Mouse (Mus musculus) cerebellum, adult (tissue): ENCODE measurements at regions not wholly inside any gene's neighbourhood (a gene's known extent, or its start where the extent isn't known, plus 50 kb on each side); places are given as distances from the start of the nearest gene placed in this dataset.

Experiments used
- ATAC-seq: cut with Nextera tagmentation; 2 replicates; pipeline ENCODE4 v1.9.2; 2017; ENCODE audit warnings: mild to moderate bottlenecking, moderate library complexity, mixed read lengths; ENCODE audit not compliant: insufficient number of reproducible peaks, low FRiP score, low TSS enrichment

DNA sequence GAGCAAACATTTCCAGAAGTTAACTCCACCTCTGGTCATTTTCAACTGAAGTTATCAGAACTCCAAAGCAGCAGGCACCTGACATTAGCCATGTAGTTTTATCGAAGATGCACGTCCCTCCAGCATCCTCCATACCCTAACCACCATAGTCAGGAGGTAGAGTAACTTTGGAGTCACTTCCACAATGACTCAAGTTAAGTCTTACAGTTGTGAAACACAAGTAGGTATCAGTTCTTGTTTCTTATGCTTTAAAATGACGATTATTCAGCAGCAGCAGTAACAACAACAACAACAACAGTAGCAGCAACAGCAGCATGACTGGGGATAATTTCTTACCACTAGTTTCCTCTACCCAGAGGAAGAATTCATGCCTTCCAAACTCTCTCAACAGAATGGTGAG, 51.3 kb upstream of the Tank start:
- no peak for ATAC-seq

DNA sequence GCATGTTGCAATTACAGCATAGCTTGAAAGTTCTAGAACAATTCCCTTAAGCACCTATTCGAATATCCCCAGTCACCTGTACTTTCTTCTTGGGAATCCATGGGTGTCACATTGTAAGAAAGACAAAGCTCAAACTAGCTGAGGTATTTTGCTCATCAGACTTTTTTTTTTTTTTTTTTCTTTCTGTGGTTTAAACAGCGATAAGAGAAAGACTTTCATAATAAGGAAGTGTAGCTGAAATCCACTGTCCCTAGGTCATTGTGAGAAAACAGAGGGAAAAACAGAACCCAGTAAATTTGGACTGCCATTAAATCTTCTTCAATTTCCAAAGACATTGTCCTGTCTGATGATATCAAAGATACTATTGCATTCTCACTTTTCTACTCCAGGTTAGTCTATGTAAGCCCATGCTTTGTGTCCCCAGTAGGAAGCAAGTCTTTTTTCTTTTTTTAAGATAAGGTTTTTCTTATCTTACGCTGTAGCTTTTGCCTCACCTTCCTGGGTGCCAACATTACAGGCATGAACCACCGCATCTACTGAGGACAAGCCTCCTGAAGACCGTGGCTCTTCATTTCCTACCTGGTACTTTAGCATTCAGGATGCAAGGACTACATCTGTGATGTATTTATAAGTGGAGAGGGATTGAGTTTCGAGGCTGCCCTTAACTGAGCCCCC, 54.2 kb upstream of the Tank start:
- no peak for ATAC-seq

- no peak for ATAC-seq
Measured at GRCm38 (mm10) chr2:61514445-61515123, 63.8 kb upstream of the Tank start.

- ATAC-seq, result no peak
Measured at GRCm38 (mm10) chr2:61513787-61514444, 64.5 kb upstream of the Tank start.

GRCm38 (mm10) chr2:61503594-61503993, 74.8 kb upstream of the Tank start:
- no peak for ATAC-seq

- ATAC-seq, result no peak
Measured at GRCm38 (mm10) chr2:61501922-61502321, 76.5 kb upstream of the Tank start.

DNA sequence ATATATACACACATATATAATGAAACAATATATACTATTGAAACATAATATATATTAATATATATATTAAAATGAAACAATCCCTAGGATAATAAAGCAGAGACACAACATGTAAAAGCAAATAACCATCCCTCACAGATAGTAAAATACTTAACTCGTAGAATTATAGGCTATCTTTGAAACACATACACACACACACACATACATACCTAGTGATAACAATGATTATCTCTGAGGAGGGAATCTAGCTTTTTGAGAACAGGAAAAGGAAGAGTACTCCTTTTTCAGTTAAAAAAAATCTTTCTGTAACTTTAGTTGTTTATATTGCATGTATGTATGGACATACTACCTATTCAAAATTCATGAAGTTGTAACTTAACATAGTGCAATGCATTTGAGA, 79.1 kb upstream of the Tank start:
- ATAC-seq, result no peak

DNA sequence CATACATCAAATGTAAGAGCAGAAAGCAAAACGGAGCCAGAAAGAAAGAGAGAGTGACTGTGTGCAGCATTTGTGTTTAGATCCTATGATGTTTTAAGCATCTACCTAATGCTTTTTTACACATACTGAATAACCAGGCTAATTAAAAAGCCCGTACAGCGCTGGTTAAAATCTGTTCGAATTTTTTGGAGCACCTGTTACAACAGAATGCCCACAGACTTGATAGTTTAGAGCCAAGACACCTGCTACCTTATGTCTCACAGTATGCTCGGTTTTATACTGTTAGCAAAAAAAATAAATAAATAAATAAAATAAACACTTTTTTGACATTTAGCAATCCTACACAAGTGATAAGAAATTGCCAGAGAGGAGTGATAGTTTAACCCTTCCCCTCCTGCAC, 80.5 kb upstream of the Tank start:
- ATAC-seq, result no peak

DNA sequence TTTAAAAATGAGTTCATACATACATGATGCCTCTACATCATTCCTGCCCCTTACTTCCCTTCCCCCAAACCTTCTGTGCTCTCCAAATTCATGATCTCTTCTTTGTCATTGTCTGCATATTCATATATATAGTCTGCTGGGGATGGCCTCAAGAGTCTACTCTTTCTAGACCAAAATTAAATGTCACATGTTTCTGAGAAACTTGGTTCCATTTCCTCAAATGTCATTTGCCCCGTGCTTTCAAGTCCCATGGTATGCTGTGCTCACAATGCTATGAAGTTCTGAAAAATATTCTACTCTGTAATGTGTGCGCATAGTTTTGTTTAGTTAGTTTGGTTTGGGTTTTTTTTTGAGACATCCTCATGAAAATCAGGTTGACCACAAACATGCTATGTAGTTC, 81.4 kb upstream of the Tank start:
- no peak for ATAC-seq

DNA sequence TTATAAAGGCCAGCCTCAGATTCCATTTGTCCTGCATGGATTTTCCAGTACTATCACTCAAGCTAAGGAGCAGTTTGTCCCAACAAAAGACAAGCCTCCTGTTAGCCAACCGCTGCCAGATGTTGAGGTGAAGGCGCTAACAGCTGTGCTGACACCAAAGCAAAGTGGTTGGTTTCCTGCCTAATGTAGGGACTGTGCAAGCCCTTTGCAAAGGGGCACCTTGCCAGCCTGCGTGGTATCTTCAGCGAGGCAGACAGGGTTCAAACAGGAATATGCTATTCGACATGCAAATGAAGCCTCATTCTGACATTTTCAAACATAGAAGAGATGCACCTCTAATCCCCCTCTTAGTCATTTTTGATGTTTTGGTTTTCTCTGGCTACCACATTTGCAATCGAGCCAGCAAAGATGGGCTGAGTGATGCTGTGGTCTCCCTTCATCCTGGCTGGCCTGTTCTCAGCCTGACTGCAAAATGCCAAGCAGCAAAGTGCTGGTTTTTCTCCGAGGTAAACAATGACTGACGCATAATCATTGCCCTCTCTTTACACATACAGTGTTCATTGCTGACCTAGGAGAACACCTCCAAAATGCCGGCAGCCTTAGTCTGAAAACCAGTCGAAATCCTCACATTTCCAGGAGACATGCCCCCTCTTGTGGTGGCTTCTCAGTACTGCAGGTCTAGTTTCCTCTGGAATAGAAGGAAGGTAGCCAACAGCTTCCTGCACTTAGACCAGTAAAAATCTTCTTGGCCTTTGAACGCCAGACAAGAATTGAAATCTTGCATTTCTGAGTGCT, 84.3 kb upstream of the Tank start:
- ATAC-seq, result peak; percentile 65

DNA sequence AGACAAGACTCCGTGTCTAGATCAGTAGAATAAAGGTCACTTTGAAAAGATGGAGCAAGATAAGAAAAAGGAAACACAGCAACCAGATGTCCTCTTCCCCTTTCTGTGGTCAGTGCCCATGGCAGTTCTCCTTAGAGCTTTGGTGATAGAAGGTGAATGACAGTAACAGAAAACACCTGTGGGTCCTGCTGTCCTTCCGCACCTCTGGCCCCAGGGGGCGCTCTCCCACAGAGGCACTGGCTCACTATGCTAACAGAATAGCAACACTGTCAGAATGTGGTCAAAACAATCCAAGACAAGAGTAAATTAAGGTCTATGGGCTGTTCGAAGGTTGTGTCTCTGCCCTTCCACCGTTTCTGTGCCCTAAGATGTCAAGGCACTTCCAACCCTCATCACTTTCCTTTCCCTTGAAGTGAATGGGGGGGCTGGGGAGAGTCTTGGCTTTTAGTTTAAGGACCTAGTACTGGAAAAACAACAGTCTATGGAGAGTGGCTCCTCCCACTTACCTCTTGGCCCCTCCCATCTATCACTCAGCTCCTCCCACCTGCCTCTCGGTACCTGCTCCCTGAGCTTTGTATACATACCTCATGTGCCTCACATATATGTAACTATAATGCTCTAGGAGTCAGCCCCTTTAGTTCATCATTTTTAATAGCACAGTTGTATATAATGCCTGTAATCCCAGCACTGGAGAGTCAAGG, 86.2 kb upstream of the Tank start:
- ATAC-seq, result no peak

GRCm38 (mm10) chr2:61490436-61491109, 87.8 kb upstream of the Tank start:
- ATAC-seq, result no peak

GRCm38 (mm10) chr2:61489762-61490161, 88.6 kb upstream of the Tank start:
- ATAC-seq, result no peak

DNA sequence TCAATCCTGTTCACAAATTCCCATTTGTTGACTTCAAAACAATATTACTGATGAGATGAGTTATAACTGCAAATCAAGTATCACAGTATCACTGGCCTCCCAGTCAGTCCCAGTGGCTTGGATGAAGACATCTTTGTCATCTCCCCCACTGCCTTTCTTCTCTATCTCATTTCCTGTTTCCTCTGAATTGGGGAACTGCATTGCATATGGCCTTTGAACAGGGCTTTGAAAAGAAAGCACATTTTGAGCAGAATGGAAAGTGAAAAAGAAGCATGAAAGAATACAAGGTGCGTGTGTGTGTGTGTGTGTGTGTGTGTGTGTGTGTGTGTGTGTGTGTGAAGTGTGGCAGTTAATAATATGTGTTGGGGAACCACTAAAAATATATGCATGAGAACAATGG, 94.6 kb upstream of the Tank start:
- no peak for ATAC-seq

- ATAC-seq, result no peak
Measured at GRCm38 (mm10) chr2:61476648-61477047, 101.7 kb upstream of the Tank start.

DNA sequence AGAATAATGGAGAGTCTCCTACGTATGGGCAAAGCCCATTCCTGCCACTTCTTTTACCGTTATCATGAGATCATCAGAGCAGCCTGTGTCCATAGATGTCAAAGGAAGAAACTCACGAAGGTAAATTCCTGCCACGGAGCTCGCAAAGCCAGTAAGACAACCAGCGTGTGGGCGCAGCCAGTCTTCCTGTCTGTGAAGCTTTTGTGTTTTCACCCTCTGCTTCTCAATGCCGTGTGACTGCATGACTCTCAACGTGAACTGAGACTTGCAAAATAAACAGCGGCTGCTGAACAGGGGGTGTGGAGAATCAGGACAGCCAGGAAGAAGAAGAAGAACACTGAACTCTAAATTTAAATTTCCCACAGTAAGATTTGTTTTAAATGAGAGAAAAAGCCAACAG, 103.8 kb upstream of the Tank start:
- no peak for ATAC-seq

DNA sequence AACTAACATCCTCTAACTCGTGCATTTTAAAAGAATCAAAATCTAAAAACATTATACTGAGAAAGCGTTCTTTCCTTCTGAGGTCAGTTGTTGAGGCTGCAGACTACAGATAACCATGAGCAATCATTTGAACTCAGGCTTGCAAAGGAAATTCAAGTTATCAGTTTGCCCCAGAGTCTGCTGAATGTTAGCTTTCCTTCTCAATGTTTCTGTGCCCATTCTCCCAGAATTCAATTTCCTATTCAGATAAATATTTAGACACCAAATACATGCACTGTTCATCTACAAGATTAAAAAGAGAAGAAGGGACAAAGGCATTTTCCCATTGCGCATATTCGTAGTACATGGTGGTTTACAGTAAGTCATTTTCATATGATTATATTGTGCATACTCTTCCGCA, 107.9 kb upstream of the Tank start:
- no peak for ATAC-seq

DNA sequence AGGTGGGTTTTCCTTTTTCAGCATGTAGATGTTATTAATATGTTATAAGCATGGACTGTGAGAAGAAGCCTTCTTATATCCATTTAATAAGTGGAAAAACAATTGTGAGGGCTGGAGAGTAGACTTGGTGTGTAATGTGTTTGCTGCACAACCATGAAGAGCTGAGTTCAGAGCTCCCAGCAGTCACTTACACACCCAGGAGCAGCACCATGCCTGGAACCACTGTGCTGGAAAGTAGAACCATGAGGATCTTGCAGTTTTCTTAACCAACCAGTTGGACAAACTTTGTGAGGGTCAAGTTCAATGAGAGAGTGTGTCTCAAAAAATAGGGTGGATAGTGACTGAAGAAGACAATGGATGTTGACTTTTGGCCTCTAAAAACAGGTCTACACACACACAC, 108.3 kb upstream of the Tank start:
- no peak for ATAC-seq

- no peak for ATAC-seq
Measured at GRCm38 (mm10) chr2:61455902-61456301, 122.5 kb upstream of the Tank start.

GRCm38 (mm10) chr2:61454729-61455128, 123.7 kb upstream of the Tank start:
- ATAC-seq, result 0 out of 2 replicates have a peak, but pooled peaks have one; percentile 8
